Mouse (Mus musculus) right cerebral cortex, postnatal 4 days (tissue): ENCODE data around the gene Baiap2l1.
"Not testable (repeated sequence)": the region's sequence is repeated elsewhere in the genome, so short reads cannot be mapped to it uniquely, and the experiment has no call there.

Experiments used
- DNase-seq: peaks from one replicate; pipeline ENCODE4 v3.0.0-alpha.2; 2022

Gene Baiap2l1

DNA sequence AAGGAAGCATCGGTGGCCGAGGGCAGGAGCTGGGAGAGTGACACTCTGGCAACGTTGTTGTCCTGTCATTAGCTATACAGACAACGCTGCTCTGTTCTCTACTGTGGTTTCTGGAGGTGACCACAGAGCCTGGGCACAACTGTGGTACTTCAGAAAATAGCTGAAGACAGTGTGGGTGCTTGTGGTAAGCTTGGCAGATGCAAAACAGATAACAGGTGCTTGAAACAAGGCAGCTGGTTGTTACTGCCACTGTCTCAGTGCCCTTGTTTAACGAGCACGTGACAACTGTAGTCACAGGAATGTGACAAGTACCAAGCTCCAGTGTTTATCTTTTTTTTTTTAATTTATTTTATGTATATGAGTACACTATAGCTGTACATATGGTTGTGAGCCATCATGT is 13.3 kb downstream of the Baiap2l1 start:
- DNase-seq: no peak

DNA sequence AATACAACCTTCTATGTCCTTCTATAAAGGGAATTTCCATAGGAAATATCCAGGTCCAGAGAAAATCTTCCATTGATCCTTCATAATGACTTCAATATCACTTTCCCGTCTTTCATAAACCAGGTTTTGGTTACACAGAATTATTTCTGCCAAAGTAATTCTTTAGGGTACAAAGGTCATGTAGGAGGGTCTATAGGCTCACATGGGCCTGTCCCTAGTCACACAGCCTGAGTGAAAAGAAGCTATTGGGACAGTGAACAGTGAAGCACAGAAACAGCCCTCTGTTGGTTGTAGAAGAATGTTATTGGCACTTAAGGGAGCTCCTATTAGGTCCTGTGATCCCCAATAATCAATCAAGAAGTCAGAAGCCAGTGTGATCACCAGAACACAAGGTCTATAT is 16.8 kb downstream of the Baiap2l1 start:
- DNase-seq: no peak

DNA sequence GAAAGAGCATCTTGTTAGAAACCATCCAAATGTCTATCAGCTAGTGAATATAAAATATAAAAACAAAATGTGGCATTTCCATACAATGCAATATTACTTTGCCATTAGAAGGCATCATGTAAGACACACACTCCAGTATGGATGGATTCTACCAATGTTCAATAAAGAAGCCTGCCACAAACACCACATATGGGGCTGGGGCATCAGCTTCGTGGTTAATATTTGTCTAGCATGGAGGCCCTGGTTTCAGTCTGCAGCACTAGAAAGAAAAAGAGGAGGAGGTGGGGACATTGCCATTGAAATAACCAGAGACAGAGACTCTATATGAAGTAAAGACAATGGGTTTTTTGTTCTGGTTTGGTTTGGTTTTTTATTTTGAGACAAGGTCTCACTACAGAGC is 19.1 kb downstream of the Baiap2l1 start:
- no peak for DNase-seq

DNA sequence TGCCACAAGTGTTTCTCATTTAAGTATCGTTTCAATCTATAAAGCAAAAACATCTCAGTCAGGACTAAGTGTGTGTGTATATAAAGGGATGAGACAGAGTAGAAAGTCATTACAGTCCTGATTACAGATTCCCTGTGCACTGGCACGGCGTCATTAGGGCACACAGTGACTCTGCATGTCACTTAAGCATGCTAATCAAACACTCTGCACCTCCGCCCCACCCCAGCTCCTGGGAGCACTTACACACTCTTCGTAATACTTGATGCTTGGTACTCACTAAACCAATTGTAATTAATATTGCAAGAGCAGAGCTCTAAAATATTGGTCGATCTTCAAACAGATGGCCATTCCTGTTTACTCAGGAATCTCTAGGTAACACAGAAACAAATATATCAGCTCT is 22.6 kb downstream of the Baiap2l1 start:
- DNase-seq: not testable (repeated sequence)

DNA sequence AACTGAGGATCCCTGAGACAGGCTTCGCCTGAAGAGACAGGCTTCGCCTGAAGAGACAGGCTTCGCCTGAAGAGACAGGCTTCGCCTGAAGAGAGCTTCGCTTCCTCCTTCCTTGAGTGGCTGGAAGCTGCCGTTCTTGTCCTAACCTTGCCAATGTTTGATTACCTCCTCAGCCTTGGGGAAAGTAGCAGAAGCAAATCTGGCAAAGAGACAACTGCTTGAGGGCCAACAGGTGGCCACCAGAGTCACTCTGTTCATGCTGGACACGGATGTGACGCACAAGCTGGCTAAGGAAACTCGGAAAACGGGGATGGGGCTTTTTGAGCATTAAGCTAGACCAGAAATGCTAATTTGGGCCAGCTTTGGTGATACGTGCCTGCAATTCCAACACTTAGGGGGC is 23.9 kb downstream of the Baiap2l1 start:
- DNase-seq: no peak

DNA sequence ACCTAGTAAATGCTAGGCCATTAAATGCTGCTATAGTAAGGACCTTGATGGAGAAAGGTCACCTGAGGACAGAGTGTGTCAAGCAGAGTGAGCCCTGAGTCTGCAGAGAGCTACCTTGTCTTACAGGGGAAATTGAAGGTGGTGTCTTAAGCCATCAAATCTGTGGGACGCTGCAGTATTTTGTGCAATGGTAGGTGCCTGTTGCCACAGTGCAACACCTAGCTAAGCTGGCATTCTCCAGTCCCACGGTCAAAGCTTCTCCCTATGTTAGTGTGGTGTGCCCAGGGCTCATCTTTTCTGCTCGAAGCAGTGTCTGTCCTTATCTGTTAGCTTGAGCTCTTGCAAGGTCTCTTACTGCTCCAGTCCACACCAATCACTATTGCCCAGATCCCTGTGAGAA is 35.2 kb downstream of the Baiap2l1 start:
- DNase-seq: no peak

DNA sequence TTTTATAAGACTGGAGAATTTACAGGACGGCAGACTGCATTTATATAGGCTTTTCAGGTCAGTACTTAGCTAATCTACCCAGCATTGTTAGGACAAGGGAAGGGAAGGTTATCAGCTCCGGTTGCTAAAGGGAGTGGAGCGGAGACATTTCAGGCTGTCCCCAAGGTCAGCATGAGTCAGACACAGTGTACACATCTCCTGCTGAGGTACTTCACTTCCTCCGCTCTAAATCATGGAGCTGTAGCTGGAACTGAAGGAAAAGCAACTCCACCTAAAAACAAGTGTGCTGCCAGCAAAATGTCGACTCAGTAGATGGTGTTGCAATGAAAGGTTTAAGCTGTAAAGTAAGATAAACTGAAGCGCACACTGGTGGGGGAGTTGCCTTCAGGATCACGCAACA is 36.2 kb downstream of the Baiap2l1 start:
- DNase-seq: no peak

DNA sequence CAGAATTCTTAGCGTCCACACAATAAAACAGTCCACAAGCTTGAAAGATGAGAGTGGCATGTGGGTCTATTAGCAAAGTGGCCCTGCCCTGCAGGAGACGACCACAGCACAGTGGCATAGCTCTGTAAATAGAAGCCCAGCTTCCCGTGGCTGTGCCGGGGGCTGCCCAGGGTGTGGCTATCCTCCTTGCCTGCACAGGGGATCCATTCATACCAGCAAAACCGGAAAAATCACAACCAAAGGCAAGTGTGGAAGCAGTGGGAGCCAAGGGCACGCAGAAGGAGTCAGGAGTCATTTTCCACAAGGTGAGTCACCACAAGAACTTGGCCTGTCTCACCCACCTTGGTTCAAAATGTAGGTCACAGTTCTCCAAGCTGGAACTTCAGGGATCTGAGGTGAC is 39.6 kb downstream of the Baiap2l1 start:
- no peak for DNase-seq

DNA sequence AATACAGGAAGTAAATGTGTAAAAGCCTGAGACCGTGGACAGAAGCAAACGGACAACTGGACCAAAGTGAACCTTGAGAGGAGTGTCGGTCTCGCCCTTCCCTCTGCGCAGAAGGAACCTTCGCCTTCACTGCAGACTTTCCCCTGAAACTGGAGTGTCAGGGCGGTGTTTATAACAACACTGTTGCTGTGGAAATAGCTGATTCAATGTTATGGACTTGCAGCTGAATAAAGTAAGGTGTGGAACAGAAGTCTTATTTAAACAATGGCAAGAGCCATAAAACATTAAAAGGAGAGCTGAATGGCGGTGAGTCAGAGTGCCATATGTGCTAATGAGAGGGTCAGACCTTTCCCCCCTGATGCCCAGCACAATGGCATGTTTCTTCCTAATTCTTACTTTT is 40.5 kb downstream of the Baiap2l1 start:
- no peak for DNase-seq

DNA sequence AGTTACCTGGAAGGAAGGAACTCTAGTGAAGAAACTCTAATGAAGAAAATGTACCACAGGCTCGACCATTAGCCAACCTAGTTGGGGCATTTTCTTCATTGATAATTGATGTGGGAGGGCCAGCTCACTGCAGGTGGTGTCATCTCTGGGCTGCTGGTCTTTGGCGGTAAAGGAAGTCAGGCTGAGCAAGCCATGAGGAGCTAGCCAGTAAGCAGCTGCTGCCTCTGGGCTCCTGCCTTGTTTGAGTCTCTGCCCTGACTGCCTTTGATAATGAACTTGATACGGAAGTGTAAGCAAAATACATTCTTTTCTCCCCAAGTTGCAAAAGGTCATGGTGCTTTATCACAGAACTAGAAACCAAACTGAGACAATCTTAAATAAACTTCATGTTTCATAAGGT is 41.5 kb downstream of the Baiap2l1 start:
- no peak for DNase-seq

DNA sequence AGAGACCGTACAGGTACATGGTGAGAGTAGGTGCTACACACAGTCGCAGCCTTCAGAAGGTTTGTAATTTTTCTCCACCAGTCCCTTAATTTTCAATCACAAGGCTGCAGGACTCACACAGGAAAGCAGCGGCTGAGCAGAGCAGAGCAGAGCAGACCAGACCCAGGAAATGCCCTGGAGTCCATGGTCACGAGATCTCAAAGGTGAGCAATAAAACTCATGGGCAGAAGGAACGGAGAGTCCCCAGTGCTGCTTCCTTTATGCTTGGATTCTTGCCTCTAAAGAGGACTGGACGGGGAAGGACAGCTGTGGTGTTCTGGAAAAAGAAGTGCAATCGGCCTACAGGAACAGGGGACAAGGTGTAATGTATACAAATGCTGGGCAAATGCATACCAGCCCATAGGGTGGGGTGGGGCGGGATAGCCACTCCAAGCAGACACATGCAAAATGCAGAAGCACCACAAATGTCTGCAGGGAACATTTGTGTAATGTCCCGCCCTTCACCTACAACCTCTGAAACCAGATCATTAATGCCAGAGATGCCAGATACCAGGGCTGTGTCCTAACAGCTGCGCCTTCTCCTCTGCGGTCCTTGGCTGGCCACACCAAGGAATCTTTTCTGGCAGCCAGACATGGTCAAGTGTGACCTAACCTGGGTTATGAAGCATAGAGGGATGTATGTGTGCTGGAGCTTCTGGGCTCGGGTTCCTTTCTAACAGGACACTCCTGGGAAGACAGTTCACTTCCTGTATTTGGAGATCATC is 43.0 kb downstream of the Baiap2l1 start:
- no peak for DNase-seq

DNA sequence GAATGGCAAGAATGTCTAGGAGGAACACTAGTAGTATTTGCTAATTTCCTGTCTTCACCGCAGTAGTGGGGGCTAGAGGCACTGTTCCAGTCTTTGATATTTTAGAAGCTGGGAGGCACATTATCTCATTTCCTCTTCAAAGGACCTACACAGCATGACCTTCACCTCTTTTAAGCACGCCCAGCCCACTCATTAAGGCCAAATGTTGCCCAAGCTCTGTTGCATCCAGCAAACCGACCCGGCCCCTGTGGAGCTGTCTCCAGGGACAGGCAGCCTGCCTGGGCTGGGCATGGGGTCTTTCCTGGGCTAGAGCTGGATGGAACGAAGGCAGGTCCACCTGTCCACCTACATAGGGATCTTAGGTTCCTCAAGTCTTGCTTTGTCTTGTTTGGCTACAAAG is 44.6 kb downstream of the Baiap2l1 start:
- DNase-seq: no peak

DNA sequence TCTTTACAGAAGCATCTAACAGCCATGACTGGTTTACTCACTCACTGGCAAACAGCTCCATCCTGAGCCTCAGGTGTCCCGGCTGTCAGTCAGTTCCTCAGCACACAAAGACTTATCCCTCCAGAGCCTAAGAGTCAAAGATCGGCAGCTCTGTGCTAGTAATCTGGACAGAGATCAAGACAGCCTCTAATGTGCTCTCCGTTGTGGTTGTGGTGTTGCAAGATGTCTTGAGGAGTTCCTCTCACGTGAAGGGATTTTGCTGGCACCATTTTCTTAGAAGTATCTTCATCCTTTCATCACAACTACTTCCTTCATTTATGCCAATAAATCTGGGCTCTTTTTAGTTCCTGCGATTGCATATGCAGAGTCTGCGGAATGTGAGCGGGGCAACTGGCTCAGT is 45.7 kb downstream of the Baiap2l1 start:
- DNase-seq: no peak

DNA sequence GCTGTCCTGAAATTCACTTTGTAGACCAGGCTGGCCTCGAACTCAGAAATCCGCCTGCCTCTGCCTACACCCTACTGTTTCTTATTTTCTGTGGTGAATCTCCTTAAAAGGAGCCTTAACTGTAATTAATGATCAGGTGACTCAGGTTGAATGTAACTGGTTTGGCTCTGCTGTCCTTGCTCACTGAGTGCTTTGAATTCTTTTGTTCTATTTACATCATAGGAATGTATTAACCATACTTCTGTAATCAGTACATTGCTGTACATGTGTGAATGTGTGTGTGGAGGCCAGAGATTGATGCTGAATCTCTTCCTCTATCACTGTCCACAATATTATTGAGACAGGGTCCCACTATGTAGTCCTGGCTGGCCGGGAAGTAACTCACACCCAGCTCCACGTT is 49.0 kb downstream of the Baiap2l1 start:
- no peak for DNase-seq

DNA sequence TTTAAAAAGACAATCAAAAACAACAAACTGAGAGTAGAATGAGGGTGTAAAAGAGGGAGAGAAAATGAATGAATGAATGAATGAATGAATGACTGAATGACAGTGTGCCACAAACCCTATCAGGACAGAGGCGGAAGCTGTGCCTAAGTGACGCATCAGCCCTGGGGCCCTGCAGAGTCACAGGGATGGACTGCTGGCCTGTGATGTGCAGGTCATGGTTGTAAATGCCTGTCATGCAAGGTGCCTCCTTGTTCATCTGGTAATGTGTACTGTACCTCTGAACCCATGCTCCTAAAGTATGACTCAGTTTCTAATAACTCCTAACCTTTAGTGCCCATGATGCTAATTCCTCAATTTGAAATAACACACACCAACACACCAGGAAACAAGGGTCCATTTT is 54.8 kb downstream of the Baiap2l1 start:
- no peak for DNase-seq

DNA sequence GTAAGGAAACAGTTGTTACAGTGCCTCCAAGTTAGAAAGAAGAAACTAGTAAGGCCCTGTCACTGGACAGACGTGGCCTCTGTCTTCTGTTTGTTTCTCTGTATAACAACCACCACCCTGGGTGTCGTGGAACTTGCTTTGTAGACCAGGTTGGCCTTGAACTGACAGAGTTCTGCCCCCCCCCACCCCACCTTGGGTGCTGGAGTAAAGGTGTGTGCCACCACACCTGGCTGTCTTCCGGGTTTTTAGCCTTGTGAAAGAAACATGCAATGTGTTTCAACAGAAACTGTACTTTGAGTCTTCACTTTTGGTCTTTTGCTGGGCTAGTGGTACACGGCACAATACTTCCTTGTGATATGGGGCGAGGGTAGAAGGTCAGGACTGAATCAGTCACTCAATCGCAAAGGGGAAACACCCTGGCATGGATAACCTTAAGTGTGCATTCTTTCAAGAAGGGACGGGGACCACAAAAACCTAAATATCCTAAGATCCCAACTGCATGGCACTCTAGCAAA is 61.8 kb downstream of the Baiap2l1 start:
- no peak for DNase-seq

DNA sequence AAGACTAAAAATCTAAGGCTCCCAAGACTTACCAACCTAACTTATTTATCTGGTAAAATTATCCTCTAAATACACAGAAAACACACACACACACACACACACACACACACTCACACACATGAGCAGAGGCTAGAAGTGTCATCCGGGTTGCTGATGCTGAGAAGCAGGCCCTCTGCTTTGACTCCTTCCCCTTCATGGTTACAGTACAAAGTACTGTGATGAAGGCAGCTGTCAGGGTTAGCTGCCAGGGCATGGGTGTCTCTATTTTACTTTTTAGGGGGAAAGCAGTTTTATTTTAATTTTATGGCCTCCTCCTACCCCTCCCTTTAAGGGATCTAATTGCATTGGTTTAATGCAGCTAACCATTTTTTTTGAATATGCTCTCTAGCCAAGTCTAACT is 62.6 kb downstream of the Baiap2l1 start:
- no peak for DNase-seq

DNA sequence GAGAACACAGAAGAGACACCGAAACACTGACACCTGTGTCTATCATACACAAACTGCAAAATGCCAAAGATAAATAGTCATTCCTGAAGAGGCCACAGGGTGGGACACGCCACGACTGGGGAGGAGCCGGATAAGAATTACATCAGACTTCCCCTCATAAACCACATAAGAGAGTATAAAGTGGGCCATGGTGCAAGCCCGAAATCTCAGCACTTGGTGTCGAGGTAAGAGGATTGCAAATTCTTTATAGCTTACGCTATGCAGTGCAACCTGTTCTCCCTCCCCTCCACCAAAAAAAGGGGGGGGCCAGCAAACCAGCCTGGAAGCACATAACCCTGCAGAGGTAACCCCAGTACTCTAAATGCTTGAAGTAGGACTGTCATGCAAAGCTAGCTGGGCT is 63.0 kb downstream of the Baiap2l1 start:
- DNase-seq: no peak

DNA sequence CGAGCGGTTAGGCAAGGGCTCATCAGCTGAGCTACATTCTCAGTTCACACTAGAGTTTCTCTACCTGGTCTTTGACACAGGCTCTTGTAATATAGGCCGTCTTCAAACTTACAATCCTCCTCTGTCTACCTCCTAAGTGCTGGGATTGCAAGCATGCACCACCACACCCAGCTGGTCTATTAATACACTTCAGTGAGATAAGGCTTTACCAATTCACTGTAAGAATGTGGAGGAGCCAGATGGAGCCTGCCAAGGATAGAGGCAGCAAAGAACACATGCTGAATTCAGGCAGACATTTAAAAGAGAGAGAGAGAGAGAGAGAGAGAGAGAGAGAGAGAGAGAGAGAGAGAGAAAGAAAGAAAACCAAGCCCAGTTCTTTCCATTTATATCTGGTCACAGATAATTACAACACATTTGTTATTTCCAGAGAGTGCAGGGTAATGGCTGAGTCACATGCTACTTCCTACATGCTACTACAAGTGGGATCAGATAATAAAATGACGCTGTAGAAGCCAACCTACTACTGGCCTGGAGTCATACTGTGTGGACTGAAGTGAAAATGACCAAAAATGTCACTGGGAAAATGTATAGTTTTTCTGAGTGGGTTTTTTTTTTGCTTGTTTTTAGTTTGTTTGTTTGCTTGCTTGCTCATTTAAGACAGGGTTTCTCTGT is 68.0 kb downstream of the Baiap2l1 start:
- no peak for DNase-seq

DNA sequence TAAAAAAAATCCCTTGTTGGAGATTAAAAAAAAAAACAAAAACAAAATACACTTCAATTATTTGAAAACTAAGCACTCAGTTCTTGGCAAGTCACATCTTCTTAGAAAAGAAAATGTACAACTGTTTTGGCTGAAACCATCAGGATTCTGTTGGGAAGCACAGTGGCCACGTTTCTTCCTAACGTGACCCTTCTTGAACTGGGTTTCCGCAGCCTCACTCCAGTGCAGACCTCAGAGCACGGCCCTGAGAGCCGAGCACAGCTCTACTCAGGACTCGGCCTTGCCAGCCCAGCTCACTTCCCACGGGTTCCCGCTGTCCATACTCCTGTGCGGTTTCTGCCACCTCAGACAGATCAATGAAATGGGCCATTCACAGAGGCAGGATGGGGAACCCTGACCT is 69.5 kb downstream of the Baiap2l1 start:
- DNase-seq: no peak

DNA sequence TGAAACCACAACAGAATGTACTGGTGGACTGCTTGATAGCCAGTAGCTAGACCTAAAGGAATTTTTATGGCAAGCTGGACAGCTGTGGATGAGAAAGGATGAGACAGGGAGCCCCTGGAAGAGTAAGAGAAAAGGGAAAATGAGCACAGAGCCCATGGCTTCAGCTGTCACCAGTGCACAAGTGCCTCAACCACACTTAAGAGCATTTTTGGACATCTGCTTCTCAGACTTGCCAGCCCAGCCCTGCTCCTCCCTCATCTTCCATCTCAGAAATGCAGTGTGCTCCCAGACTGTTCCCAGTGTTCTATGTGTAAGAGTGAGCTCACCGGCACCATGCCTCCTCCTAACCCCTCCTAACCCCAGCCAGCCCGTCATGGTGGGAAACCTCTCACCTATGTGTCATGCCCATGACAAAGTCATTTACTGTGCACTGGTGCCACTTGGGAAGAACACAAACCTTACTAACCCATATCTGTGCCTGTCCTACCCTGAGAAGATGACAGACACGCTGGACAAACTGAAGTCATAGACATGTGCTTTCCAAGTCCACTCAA is 70.6 kb downstream of the Baiap2l1 start:
- DNase-seq: no peak

DNA sequence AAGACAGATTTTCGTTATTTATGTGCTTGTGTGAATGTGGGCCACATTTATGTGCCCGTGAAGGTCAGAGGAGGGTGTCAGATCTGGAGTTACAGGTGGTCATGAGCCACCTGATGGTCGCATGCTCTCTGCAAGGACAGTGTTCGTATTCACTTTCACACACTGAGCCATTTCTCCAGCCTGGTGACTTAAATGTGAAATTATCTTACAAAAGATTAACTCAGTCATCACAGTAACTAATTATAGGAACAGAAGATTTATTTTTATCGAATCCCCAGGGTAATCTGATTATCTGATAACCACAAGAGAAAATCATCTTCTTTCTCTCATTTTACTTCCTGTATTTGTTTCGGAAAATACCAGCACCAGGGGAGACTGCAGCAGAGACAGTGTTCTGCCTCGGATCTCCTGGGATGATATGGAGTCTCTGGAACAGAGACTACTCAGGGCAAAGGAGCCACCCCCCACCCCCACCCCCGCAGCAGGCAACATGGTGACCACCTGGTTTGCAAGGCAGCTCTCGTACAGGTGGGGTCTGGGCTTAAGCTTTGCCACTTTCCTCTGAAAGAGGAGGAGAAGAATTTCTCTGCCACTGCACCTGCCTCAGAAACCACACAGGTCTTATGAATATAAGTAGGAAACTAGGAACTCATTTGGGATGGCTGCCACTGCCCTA is 71.2 kb downstream of the Baiap2l1 start:
- DNase-seq: no peak

DNA sequence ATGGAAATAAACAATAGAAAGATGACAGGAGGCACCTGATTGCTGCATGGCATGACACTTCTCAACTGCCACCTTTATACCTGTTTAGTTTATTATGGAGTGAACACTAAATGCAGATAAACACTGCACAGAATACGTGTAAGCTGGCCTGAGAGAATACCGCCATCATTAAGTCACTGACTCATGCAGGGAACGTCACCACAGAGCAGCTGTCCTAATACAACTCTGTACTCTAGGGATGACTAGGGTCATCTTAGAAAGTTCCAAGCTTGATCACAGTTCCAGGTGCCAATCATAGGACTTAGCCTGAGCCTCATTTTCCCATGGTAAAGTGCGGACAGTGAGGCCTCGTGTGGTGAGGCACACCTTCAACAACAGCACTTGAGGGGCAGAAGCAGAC is 73.3 kb downstream of the Baiap2l1 start:
- no peak for DNase-seq

DNA sequence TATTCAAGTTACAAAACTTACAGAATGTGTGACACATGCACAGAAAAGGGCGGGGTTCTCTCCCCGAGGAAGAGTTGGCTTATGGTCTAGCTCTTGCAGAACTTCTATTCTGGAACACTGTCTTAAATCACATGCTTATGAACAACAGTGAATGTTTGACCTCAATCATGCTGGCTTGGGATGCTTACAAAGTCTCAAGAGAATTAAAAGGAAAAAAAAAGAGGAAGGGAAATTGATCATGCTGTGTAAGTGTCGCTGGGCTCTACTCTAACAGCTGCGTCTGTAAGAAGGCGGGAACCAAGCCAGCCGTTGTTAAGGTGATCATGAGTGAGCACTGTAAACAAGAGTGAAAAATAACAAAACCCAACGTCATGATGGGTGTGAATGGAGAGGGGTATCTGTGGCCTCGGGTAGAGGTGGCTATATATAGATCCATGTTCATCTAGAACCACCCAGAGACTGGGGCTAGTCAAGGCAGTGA is 74.3 kb downstream of the Baiap2l1 start:
- DNase-seq: no peak
